Mouse (Mus musculus): Measurements from ENCODE around the gene Nfe2l3. TPM values are rescaled to one million over a fixed set of nuclear protein-coding genes. Genes with fewer than 3 reads are reported as not detected.
"Not testable (repeated sequence)": the region's sequence is repeated elsewhere in the genome, so short reads cannot be mapped to it uniquely, and the experiment has no call there.

Nfe2l3 gene
- total RNA-seq, 2 experiments from 2014 or later = not detected

GRCm38 (mm10) chr6:51479136-51479731, 46.8 kb downstream of the Nfe2l3 start:
- peak; percentile 96 for ATAC-seq (replicated peaks; ENCODE audit: low FRiP score, low TSS enrichment, poor library complexity, severe bottlenecking)

DNA sequence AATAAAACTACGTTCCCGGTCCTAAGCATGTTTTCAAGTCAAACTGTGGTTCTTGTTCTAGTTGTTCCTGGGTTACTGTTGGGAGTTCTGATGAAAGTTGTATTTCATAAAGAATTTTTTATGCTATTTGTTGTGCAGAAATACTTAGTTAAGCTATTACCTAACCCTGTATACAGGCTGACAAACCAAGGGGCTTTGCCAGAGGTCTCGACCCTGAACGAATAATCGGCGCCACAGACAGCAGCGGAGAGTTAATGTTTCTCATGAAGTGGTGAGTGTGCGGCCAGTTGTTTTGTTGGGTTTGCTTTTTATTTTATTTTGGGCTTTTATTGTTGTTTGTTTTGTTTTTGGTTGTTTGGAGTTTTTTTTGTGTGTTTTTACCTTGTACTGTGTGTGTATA, 49.1 kb downstream of the Nfe2l3 start:
- no peak for ATAC-seq (replicated peaks; ENCODE audit: low FRiP score, low TSS enrichment, poor library complexity, severe bottlenecking)

DNA sequence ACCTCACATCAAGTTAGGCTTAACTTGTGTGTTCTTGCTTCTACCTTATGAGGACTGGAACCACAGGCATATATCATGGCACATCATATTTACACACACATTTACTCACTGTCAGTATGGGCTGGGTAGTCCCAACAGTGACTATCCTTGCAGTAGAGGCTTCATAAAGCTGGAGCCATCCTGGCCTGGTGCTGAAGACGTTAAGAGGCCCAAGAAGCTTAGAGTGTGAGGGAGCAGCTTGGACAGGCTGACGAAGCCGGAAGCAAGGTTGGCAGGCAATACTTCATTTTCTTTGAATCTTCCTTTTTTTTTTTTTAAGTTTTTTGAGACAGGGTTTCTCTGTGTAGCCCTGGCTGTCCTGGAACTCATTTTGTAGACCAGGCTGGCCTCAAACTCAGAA, 51.4 kb downstream of the Nfe2l3 start:
- no peak for ATAC-seq (replicated peaks; ENCODE audit: low FRiP score, low TSS enrichment, poor library complexity, severe bottlenecking)

DNA sequence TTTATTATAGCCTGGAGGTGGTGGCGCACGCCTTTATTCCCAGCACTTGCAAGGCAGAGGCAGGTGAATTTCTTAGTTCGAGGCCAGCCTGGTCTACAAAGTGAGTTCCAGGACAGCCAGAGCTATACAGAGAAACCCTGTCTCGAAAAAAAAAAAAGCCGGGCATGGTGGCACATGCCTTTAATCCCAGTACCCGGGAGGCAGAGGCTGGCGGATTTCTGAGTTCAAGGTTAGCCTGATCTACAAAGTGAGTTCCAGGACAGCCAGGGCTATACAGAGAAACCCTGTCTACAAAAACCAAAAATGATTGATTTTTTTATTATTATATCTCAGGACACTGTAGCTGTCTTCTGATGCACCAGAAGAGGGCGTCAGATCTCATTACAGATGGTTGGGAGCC, 52.1 kb downstream of the Nfe2l3 start:
- not testable (repeated sequence) for ATAC-seq (replicated peaks; ENCODE audit: low FRiP score, low TSS enrichment, poor library complexity, severe bottlenecking)

- peak; percentile 80 for ATAC-seq (replicated peaks; ENCODE audit: low FRiP score, low TSS enrichment, poor library complexity, severe bottlenecking)
Observed at GRCm38 (mm10) chr6:51485646-51486045, 53.2 kb downstream of the Nfe2l3 start.

GRCm38 (mm10) chr6:51486076-51486710, 53.7 kb downstream of the Nfe2l3 start:
- peak; percentile 45 for ATAC-seq (replicated peaks; ENCODE audit: low FRiP score, low TSS enrichment, poor library complexity, severe bottlenecking)

- no peak for ATAC-seq (replicated peaks; ENCODE audit: low FRiP score, low TSS enrichment, poor library complexity, severe bottlenecking)
Observed at GRCm38 (mm10) chr6:51486731-51487130, 54.3 kb downstream of the Nfe2l3 start.

DNA sequence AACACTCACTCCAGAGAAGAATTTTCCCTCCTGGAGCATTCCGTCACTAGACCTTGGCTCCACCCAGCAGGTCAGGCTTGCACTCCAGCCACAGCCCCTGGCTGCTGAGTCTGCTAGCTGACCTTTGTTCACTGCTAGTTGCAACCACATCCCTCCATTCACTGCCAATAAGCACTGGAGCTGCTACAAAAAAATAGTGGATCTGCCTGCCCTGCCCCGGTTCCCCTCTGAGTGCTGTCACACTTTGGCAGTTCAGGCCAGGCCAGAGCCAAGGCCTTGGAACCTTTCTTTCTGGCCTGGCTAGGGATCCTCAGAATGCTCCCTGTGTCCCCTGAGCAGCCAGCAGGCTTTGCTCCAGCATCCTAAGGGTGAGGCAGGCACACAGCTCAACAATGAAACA, 57.3 kb downstream of the Nfe2l3 start:
- no peak for ATAC-seq (replicated peaks; ENCODE audit: low FRiP score, low TSS enrichment, poor library complexity, severe bottlenecking)

DNA sequence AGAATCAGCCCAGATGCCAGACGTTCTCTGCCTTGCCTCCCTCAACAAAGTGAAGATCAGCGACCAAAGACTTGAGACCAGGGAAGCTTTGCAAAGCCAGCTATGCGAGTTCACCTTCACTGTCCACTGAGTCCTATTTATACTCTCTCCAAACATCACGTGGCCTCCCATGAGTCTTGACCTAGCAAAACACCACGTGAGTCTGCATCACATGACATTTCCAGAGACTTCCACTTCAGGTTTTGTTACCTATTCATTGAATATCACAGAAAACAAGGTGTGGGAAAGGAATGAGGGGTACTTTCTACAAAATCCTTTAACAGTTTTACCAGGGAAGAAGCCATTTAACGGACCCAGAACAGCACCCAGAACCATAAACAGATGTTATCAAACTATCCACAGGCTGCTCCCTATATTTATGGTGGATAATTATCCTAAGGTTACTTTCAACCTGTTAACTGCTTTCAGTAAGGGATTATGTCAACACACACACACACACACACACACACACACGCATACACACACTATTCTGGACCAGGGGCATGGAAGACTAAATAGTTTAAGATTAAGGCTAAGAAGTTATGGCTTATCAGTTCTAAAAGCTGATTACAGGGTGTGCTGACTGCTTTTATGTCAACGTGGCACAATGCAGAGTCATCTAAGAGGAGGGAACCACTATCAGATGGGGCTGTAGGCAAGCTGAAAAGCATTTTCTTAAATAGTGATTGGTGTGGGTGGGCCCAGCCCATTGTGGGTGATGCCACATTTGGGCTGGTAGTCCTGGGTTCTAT, 65.0 kb downstream of the Nfe2l3 start:
- peak; percentile 41; the same call in 1 of the 2 replicates for ATAC-seq (replicated peaks; ENCODE audit: low FRiP score, low TSS enrichment, poor library complexity, severe bottlenecking)

DNA sequence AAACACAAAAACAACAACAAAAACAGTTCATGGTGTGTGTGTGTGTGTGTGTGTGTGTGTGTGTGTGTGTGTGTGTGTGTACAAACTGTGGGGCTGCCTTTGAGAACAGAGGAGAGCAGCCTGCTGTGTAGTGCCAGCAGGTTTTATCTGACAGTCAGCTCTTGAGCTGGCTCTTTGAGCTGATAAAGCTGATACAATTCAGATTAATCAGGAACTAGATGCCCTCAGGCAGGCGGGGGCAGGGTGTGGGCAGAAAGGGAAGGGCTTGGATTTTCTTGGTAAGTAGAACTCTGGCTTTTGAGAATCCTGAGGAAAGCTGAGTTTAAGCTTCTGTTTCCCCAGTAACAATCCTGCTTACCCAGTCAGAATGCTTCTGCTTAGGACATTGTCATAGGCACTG, 73.2 kb downstream of the Nfe2l3 start:
- no peak for ATAC-seq (replicated peaks; ENCODE audit: low FRiP score, low TSS enrichment, poor library complexity, severe bottlenecking)

DNA sequence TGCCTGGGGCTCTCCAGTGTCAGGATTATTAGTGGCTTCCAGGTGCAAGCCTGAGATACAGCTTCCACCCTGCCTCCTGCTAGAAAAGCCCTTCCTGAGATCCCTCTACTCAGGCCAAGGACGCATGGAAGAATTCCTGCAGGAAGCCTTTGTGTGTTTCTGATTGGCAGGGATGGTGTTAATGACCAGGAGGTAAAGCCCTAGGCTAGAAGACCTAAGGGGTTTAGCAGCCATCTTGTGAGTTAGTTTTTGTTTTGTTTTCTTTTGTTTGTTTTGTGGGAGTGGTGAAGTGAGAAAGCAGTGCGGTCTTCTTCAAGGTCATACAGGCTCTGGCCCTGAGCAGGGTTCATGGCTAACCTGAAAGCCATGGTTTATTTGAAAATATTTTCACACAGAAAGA, 75.1 kb downstream of the Nfe2l3 start:
- no peak for ATAC-seq (replicated peaks; ENCODE audit: low FRiP score, low TSS enrichment, poor library complexity, severe bottlenecking)

Other genes with a start within 250 kb of the Nfe2l3 start
- gene Hnrnpa2b1, start 37.2 kb downstream of the Nfe2l3 start, total RNA-seq (2014; fragmentation: Nextera tagmentation) = 1,156 and 1,577 TPM in 2 replicates
- 1,688 and 2,170 TPM in 2 replicates for gene Hnrnpa2b1, start 37.2 kb downstream of the Nfe2l3 start, total RNA-seq (2017)
- gene Cbx3, start 37.7 kb downstream of the Nfe2l3 start, total RNA-seq (2014; fragmentation: Nextera tagmentation) = 292 and 301 TPM in 2 replicates
- 423 and 530 TPM in 2 replicates for gene Cbx3, start 37.7 kb downstream of the Nfe2l3 start, total RNA-seq (2017)
- 17.0 and 36.2 TPM in 2 replicates for gene Snx10, start 91.2 kb downstream of the Nfe2l3 start, total RNA-seq (2014; fragmentation: Nextera tagmentation)
- gene Snx10, start 91.2 kb downstream of the Nfe2l3 start, total RNA-seq (2017) = 16.2 and 55.9 TPM in 2 replicates